Mouse (Mus musculus): ENCODE measurements around the gene Fgfr2.

Fgfr2 gene

DNA sequence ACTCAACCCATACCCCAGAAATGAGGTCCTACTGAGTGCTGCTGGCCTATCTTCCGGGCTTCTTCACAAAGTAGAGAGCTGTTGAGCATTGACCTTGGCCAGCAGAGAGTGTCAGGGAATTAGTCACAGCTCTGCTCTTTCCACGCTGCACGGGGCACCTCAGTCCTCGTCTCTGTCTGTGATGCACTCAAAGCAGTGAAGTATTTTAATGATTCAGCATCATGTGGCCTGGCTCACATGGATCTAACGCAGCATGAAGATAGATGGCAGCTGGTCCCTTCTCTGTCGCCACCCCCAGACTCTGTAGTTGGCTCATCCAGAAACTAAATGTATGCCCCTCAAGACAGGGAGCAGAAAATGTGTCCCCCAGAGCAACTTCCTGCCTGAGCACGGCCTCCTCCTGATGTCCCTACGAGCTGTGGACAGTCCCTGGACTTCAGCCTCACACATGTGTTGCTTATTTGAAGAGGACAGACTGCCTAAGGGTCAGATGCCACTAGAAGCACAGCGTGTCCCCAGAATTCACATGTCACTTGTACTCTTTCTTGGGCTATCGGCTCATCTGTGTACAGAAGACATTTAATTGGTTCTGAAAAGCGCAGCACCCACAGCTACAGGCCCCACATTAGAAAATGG, 697.7 kb downstream of the Fgfr2 start:
- no peak for DNase-seq

DNA sequence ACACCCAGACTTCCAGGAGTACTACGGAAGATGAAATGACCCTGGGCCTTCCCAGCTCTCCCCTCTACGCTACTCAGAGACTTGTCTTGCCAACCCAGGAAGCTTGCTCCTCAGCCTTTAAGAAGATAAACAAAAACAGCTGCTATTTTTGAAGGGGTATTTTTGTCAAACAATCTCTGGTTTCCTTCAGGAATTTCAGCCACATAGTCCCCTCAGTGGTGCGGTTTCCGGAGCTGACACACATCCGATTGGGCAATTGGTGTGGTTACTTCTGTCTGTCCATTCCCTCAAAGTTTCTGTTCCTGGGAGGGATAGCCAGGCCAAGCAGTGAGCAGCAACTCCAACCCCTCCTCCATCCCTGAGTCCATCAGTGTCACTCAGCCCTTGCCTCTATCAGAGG, 699.6 kb downstream of the Fgfr2 start:
- DNase-seq, result no peak

DNA sequence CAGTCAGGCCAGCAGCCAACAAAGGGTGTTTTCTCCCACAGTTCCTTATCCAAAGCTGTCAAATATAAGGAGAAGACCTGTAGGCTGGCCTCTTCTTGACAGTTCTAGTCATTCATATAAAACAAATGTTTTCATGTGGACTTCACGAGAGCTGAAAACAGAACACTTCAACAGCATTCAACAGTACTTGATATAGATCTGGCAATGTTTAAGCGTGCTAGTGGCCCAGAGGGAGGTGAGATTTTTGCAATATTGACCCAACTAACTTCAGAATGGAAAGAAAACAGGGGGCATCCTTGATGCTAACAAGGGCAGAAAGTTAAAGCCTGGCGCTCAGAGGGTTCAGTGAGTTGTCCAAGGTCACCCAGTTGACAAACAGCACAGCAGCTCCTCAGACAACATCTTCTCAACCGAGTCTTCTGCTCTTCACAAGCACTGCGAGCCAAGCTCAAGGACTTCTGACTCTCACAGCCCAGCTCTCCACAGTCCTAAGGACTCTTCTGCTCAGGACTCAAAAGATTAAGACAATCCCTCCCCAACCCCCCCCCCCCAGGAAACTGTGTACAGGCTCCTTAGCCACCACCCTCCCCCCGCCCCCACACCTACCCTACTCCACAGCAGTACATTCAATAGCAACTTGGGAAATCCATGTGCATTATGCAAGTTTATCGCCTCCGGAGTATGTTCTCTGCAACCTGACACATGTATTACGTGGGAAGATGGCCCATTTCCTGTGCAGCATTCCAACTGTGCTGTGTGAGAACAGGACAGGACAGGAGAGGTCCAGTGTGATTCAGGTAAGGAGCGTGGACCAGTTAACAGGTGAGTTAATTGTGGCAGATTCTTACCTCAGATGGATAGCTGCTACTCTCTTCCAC, 703.5 kb downstream of the Fgfr2 start:
- DNase-seq, result no peak

DNA sequence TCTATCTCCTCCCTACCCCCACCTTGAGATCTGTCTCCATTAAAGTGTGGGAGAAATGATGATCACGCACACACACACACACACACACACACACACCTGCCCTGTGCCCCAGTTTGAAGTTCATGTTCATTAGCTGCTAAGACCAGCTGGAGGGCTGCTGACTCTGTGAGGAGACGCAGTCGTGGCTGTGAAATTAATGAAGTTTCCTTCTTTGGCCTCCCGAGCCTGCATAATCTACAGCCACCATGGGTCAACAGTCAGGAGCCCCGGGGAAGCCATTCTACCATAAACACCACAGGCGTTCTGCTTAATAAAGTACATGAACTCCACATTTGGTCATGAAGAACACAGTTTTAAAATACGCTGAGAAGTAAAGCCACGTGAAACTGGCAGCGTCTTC, 706.3 kb downstream of the Fgfr2 start:
- DNase-seq, result no peak

DNA sequence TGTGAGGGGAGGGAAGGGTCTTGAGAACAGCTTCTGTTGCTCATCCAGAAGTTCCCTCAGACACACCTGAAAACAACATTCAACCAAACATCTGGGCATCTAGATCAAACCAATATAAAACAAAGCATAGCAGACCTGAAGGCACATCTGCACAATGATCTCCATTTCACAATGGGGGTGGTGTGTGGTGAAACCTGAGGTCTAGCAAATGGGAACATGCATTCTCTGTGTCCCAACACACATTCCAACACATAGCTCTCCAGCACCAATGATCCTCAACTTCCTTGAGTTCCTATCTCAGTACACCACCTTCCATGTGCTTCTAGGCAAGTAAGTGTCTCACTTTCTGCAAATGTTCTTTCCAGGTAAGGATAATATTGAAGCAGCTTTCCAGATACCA, 707.3 kb downstream of the Fgfr2 start:
- no peak for DNase-seq

DNA sequence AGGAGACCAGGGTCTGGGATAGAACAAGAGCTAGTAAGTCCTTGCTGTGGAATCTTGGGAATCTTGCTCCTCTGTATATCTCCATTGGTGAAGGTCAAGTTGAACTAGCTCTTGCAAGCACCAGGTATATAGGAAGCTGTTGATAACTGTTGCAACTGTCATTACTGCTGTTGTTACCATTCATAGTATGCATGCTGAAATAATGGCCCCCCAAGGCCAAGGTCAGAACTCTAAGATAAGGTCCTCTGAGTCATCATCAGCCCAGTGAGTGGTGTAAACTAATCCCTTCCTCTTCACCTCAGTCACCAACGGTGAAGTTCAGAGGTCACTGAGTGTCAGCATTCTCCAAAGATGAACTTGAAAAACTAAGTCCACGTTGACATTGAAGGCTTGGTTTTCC, 710.6 kb downstream of the Fgfr2 start:
- DNase-seq, result no peak

DNA sequence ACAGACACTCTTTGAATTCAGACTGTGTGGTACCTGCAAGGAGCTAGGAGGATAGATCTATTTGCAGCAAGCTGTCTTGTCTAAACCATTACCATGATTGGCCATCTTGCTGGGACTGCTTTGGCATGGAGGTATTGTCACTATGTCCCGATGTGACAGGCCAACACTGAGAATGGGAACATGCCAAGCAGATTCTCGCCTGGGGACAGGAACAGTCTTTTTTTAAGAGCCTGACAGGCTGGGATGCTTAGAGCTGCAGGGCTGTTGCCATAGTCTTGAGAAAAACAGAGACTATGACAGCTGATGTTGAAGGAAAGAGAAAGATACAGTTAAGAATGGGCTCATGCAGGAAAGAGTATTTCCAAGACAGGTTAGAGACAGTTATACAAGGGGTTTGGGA, 711.4 kb downstream of the Fgfr2 start:
- DNase-seq, result peak; percentile 14

DNA sequence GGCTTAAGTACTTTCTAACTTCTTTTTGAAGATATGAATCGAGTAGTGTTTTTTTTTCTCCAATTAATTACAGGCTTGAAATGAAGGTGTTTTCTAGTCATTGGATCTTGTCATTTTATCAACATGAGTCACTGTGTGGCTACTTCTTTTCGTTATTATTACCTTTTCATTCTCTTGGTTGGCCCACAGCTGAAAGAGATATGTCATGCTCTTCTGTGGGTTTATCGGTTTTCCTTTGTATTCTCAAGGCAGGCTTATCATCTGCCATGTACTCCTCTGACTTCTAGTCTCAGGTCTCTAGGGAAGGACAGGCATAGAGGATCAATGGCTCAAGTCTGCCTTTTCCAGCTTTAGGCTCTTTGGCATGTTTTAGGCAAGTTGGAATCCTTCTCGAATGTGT, 712.2 kb downstream of the Fgfr2 start:
- DNase-seq, result no peak

DNA sequence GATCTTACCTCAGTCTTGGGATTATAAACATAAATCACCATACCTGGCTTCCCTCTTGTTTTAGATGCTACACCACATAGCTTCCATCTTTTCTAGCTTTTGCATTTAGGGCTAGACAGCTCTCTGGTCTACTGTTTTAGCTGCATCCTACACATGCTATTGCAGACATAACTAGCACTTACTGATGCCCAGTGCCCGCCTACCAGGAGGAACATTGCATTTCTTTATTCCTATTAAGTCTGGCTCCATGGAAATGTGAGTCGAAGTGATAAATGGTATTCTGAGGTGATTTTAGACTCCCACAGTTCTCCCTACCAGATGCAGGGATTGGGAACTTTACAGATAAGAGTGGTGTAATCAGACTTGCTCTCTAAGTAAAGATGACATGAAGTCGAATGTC, 713.3 kb downstream of the Fgfr2 start:
- no peak for DNase-seq

DNA sequence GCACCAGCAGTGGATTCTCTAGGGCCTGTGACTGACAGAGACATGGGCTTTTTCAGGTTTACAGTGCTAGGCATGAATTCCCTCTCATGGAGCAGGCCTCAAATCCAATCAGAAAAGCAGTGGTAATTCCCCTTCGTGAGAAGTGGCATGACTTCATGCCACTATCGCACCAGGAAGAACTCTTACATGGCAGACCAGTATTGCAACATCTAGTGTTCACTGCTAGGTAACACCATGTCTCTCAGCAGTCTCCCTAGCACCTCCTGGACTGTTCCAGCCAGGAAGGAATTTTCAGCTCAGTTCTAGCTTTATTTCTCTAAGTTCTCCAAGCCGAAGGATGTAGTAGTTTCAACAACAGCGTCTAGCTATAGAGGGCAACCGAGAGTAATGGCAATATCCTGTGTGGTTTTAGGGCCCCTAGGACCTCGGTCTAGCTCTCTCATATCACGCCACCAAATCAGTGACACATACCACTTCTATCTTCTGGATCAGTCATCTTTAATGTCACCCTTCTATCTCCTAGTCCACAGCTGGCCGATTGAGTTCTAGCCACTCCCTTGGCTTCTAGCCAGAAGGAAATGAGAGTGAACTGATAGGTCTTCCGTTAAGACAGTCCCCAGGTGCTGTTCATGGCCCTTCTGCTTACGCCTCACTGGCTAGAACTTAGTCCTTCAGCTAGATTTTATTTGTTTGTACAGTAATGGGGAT, 720.6 kb downstream of the Fgfr2 start:
- no peak for DNase-seq

DNA sequence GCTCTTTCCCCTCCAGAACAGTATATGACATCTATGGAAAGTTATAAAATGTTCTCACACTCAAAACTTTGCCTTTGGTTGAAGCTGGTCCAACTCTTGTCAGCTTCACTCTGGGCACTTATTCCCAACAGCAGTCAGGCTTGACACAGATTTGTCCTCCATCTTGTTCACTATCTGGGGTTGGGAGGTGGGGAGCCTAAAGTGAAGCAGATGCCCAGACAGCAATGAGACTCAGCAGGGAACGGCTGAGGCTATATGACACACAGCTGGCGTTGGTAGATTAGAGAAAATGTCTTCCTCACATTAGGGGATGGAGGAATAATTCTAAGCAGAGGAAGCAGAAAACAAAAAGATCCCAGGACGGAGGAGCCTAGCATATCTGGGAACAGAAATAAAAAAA, 724.7 kb downstream of the Fgfr2 start:
- DNase-seq, result no peak

DNA sequence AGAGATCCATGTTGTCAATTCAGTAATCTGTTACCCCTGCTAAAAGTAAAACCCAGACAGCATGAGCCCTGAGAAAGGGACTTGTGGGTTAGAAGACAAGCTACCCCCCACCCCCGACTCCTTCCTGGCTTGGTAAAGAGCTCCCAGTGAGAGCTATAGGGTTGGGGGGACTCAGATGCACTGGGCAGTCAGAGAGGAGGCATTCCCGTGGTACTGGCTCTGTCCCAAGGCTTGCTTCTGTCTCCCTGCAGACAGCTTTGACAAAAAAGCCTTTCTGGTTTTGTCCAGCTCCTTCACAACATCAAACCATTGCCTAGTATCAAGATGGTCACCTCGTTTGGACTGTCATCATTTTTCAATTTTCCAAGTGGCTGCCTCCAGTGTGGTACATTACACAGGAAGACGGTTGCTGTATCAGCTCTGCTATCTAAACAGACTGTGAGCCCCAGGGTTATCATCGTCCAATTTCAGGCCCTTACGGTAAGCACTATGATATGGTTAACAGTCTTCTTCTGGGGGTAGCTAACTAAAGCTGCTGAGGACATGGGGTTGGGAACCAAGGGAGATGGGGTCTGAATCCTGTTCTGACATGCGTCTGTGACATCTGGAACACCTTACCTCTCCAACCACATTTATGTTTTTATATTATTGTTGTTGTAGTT, 726.4 kb downstream of the Fgfr2 start:
- no peak for DNase-seq

DNA sequence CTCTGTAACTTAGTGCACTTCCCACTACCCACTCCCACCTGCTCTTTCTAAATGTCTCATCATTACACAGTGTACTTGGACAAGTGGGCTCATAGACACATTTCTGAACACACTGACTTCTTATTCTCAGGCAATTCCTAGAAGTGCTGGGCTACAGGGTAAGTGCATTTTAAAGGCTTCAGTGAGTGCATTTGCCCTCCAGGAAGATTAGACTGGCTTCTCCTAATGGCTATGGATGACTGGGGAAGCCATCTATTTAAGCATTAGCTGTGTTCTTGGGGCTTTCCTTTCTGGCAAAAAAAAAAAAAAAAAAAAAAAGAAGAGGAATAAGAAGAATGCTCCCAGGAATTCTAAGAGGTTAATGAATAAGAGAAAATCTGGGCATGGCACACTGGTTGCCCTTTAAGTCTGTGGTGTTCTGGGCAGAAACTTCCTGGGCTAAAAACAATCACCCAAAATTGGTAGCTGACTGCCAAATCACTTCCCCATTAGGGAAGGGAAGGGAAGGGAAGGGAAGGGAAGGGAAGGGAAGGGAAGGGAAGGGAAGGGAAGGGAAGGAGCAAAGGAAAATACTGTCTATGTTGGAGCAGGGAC, 729.5 kb downstream of the Fgfr2 start:
- no peak for DNase-seq

DNA sequence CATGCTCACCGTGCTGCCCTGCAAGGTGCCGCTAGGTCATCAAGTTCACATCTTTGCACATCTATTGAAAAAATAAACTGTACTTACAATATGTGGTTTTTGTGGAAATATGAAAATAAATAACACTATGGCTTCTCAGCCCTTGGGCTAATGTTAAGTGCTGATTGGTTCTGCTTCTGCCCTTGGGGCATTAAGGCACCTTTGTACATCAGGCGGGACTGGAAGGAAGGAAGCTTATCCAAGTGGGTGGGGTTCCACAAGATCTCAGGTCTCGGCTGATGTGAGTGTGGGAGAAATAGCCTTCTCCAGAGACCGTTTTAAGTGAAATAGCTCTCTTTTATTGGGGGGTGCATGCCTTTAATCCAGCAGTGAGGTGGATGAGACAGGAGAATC, 730.1 kb downstream of the Fgfr2 start:
- no peak for DNase-seq

DNA sequence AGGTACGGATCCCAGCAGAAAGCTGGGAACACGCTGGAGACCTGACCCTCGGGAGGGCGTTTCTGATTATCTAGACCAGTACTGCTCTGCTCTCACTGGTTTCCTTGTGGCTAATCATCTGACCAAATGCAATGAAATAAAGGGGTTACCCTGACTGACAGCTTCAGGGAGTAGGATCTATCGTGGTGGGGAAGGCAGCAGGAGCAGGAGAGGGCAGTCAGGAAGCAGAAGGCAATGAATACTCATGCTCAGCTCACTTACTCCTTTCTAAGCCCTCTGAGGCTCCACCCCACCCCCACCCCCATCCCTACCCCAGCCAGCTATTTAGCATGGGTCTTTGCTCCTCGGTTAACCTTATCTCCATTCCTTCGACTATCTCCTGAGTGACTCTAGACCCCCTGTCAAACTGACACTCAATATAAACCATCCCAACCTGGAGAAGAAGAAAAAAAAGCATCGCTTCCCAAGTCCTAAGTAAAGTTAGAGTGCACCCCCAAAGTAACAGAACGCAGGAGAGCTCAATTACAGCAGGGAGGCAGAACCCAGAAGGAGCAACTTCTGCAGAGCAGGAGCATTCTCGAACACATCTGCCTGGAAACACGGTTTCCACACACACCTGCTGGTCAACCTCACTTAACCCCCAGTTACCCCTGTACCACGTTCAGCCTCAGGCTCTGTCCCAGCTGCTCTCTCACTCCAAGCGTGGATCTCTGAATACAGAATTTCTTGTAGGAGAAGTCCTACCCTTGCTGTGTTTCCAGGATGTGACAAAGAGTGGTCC, 730.7 kb downstream of the Fgfr2 start:
- DNase-seq, result no peak

DNA sequence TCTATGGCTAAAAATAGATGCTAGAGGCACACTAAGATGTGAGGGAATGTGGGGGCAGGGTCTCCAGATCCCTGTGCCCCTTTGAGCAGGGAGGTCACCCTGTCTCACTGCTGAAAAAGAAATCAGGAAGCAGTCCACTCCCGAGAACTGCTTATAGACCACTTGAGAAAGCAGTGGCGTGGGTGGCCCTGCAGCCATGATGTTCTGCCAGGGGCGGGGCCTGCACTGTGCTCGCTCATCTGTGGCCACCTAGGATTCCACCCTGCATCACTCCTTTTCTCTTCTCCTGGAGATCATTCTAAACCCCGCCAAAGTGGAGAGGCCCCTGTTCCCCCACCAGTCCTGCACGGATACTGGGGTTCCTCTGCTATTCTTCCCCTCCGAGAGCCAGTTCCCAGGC, 733.7 kb downstream of the Fgfr2 start:
- DNase-seq, result no peak

DNA sequence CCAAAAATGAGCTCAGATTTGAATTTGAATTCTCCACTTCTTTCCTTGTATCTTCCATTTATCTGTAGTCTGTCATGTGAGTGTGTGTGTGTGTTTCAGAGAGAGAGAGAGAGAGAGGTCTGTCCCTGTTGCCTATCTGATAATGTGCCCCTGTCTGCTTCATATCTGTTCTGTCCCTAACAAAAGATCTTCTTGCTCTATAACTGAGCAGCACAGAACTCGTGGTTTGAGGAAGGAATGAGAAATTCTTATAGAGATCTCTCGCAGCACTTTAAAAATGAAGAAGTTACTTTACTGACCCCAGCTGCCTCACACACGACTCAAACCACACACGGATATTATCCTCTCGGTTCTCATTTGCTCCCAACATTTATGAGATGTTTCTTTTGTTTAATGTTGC, 735.6 kb downstream of the Fgfr2 start:
- DNase-seq, result no peak

DNA sequence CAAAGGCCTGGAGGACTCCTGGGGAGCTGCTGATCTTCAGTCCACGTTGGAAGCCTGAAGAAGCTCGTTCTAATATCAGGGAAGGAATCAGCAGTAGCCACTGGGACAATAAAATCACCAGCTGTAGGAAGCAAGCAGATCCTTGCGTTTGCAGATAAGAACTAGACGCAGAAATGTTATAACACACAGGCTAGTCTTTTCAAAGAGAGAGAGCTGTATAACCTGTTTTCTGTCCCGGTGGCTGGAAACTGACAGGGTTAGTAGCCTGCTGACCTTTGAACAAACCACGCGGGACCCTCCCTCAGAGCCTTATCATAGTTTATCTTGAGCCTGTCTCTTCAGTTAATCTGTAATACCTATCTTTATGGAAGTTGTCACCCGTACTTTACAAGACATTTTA, 736.8 kb downstream of the Fgfr2 start:
- no peak for DNase-seq

DNA sequence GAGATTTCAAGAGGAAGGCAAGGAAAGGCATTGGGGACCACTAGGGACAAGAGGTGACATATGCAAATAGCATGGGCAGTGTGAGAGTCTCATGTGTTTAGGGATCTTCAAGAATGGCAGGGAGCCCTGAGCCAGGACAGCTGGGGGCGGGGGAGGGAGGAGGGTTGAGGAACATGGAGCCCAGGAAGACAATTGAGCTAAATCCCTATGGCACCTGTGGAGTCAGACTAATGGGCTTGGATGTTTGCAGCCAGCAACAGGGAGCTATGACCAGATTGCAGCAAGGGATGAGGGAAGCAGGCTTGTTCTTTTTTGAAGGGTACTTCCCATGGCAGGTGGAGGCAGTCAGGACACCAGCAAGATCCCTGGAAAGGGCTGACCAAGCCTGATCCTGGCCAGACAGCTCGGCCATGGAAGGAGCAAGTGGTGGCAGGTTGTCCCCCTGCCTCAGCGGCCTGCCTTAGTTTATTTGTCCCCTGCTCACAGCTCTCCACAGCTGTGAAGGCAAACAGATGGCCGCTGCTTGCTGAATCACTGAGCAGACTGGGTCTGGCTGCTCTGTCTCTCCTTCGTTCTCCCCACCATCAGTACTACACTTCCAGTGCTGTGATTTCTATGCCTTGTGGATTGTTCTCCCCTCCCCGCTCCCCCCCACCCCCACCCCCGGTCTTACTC, 737.6 kb downstream of the Fgfr2 start:
- no peak for DNase-seq

DNA sequence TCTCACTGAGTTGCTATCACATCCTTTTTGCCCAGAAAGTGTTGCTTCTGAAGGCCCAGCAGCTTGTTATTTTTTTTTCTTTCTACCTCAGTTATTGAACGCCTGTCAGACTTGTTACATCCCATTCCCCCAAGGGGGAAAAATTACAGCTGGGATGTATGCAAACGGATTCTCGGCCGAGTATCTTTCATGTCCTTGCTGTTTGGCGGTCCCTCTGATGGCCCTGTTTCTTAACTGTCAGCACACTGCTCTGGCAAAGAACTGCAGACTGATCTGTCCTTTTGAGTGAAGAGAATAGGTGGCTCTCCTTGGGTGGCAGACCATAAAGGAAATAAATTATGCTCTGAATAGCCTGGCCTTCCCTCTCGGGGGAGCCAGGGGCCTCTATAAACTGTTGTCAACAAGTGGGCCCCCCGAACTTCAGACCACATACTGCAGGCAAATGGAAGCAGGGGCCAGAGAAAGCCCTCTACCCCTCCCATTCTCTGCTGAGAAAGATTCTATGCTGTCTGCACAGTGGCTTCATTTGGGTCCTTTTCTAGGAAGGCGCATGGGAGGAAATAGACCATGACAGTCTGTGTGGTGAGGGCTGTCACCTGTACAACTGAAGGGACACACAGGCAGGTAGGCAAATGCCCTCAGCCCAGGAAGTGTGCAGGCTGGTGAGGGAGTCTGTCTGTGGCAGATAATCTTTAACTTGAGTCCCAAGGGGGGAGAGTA, 738.3 kb downstream of the Fgfr2 start:
- DNase-seq, result no peak

All from cerebellum, adult 9-10 months (tissue).